ENCODE assay signal across 8 mouse cellular contexts in genomic region chr19:46329031-46329641, GRCm38 (mm10). TPM values are rescaled to one million over a fixed set of nuclear protein-coding genes. Genes with fewer than 3 reads are reported as not detected.
A peak's percentile ranks its signal among the peaks of the same experiment; 100 is the strongest.
DNase-seq lines count a peak whose midpoint lies in the region; ATAC-seq and TF ChIP-seq lines count a peak whose summit lies in the region.

No protein-coding gene starts in this region.

- peak overlapping the region; percentile 100 for H3K4me2 ChIP-seq in hindbrain, embryonic 11.5 days (replicated peaks; ENCODE audit: low read depth, low read length)
- peak overlapping the region; percentile 98 for H3K4me2 ChIP-seq in liver, embryonic 14.5 days (ENCODE audit: low read depth)

- ATAC-seq in hindbrain, embryonic 11.5 days (ENCODE audit: low FRiP score) = no peak
- ATAC-seq in liver, embryonic 14.5 days (ENCODE audit: insufficient read depth) = no peak
- ATAC-seq in megakaryocyte progenitor cell, adult 5-6 weeks (replicated peaks; ENCODE audit: poor library complexity) = no peak

- H3K9ac ChIP-seq in hindbrain, embryonic 11.5 days (ENCODE audit: low read depth, low read length) = peak overlapping the region; percentile 76
- H3K9ac ChIP-seq in liver, embryonic 14.5 days (replicated peaks) = peak overlapping the region; percentile 75

- peak overlapping the region; percentile 71 for H3K4me3 ChIP-seq in hindbrain, embryonic 11.5 days (ENCODE audit: low read depth, low read length)
- H3K4me3 ChIP-seq in liver, embryonic 14.5 days (ENCODE audit: insufficient read depth in 1 of 2, low read depth in 2 of 2, low read length in 2 of 2) = peak overlapping the region; percentile 87 to 90

- peaks cover 14% of the 10 kb centered on the region for H3K27me3 ChIP-seq in hindbrain, embryonic 11.5 days (ENCODE audit: control insufficient read depth, insufficient read depth, low read length)
- peaks cover 35% of the 10 kb centered on the region for H3K27me3 ChIP-seq in liver, embryonic 14.5 days (ENCODE audit: control insufficient read depth, insufficient read depth, low read length)

- H3K36me3 ChIP-seq in hindbrain, embryonic 11.5 days (ENCODE audit: control insufficient read depth, insufficient read depth, low read length) = peaks cover 5% of the 10 kb centered on the region; the same call in 1 of the 2 replicates
- peaks cover 5% of the 10 kb centered on the region; the same call in 1 of the 2 replicates for H3K36me3 ChIP-seq in liver, embryonic 14.5 days (replicated peaks; ENCODE audit: control insufficient read depth, insufficient read depth, low read depth)

- TF ChIP-seq EP300 in liver, embryonic 14.5 days (IDR thresholded peaks at IDR 0.05; ENCODE audit: low read depth) = no peak

- peaks cover 15% of the 10 kb centered on the region for H3K4me1 ChIP-seq in hindbrain, embryonic 11.5 days (replicated peaks; ENCODE audit: control insufficient read depth, insufficient read depth, low read length)
- peaks cover 13 to 21% of the 10 kb centered on the region in 2 experiments for H3K4me1 ChIP-seq in liver, embryonic 14.5 days (replicated peaks; ENCODE audit: control insufficient read depth in 2 of 2, insufficient read depth in 2 of 2, low read length in 1 of 2)

- no peak for TF ChIP-seq CTCF in liver, embryonic 14.5 days (IDR thresholded peaks at IDR 0.05; ENCODE audit: low read depth)

- WGBS in hindbrain, embryonic 11.5 days = 2% methylated on average over 50 of the region's 54 CpGs
- WGBS in liver, embryonic 14.5 days (ENCODE audit: insufficient replicate concordance) = 3% methylated on average over 54 of the region's 54 CpGs

- peak; percentile 31 to 54 for DNase-seq in adrenal gland, postnatal 36 days
- no peak for DNase-seq in adrenal gland, adult 2 months
- DNase-seq in right cerebral cortex, postnatal 10 days (ENCODE audit: low spot score in 2 of 2) = peak; percentile 49 to 59
- no peak for DNase-seq in right cerebral cortex, postnatal 36 days (ENCODE audit: low spot score in 2 of 2)
- peak; percentile 50 for DNase-seq in hindbrain, embryonic 11.5 days (ENCODE audit: low spot score)
- no peak for DNase-seq in liver, embryonic 14.5 days (ENCODE audit: low read depth in 3 of 3, low spot score in 3 of 3)
- DNase-seq in urinary bladder, postnatal 10 days (ENCODE audit: low spot score) = no peak

- no peaks in the 10 kb centered on the region for H3K9me3 ChIP-seq in hindbrain, embryonic 11.5 days (ENCODE audit: control insufficient read depth, low read length)
- no peaks in the 10 kb centered on the region for H3K9me3 ChIP-seq in liver, embryonic 14.5 days (ENCODE audit: control insufficient read depth, low read length)

- peak overlapping the region; percentile 95 for H3K27ac ChIP-seq in hindbrain, embryonic 11.5 days (ENCODE audit: low read depth, low read length)
- no peak overlapping the region for H3K27ac ChIP-seq in liver, embryonic 14.5 days

RNA-seq across cellular contexts. Expression of gene Fbxl15, which starts 1.2 kb away (rescaled TPM):
- 10 to 100 TPM in 1 of 2 experiments, 1 to 10 TPM in 1; 9.2 to 10.0 TPM for total RNA-seq in adrenal gland, postnatal 36 days (2021)
- total RNA-seq in adrenal gland, adult 2 months (2021) = 10 to 100 TPM in 1 of 2 experiments, 1 to 10 TPM in 1; 6.7 to 12.1 TPM
- polyA plus RNA-seq in adrenal gland, adult 2 months (2012; rRNA removed) = 41.6 and 60.3 TPM in 2 replicates
- 26.3 and 27.1 TPM in 2 replicates for polyA plus RNA-seq in hindbrain, embryonic 11.5 days (2014; fragmentation: Nextera tagmentation; extraction: Ambion mirVana)
- polyA plus RNA-seq in liver, embryonic 14.5 days (2012; rRNA removed) = 6.3 and 8.0 TPM in 2 replicates
- 10.0 and 12.5 TPM in 2 replicates for polyA plus RNA-seq in liver, embryonic 14.5 days (2014; fragmentation: Nextera tagmentation; extraction: Ambion mirVana)
- total RNA-seq in megakaryocyte progenitor cell, adult 5-6 weeks (2015) = 0.72 and 1.4 TPM in 2 replicates
- 0.71 and 2.7 TPM in 2 replicates for total RNA-seq in megakaryocyte progenitor cell, adult 5-6 weeks (2017)

RNA-seq across cellular contexts. Expression of gene Psd, which starts 2.2 kb away (rescaled TPM):
- 1 to 10 TPM; 6.0 to 7.5 TPM for total RNA-seq in adrenal gland, postnatal 36 days (2021)
- 1 to 10 TPM; 7.3 to 7.9 TPM for total RNA-seq in adrenal gland, adult 2 months (2021)
- 13.7 and 18.1 TPM in 2 replicates for polyA plus RNA-seq in adrenal gland, adult 2 months (2012; rRNA removed)
- 10.0 and 11.9 TPM in 2 replicates for polyA plus RNA-seq in hindbrain, embryonic 11.5 days (2014; fragmentation: Nextera tagmentation; extraction: Ambion mirVana)
- 4.9 and 5.9 TPM in 2 replicates for polyA plus RNA-seq in liver, embryonic 14.5 days (2012; rRNA removed)
- 4.9 and 6.2 TPM in 2 replicates for polyA plus RNA-seq in liver, embryonic 14.5 days (2014; fragmentation: Nextera tagmentation; extraction: Ambion mirVana)
- 0.30 TPM in 1 of 2 replicates, not detected in the other for total RNA-seq in megakaryocyte progenitor cell, adult 5-6 weeks (2015)
- total RNA-seq in megakaryocyte progenitor cell, adult 5-6 weeks (2017) = 0.12 and 0.84 TPM in 2 replicates

RNA-seq across cellular contexts. Expression of gene Cuedc2, which starts 9.4 kb away (rescaled TPM):
- 10 to 100 TPM; 74.7 to 77.8 TPM for total RNA-seq in adrenal gland, postnatal 36 days (2021)
- 10 to 100 TPM; 72.2 to 87.7 TPM for total RNA-seq in adrenal gland, adult 2 months (2021)
- 41.3 and 42.5 TPM in 2 replicates for polyA plus RNA-seq in adrenal gland, adult 2 months (2012; rRNA removed)
- 252 and 260 TPM in 2 replicates for polyA plus RNA-seq in hindbrain, embryonic 11.5 days (2014; fragmentation: Nextera tagmentation; extraction: Ambion mirVana)
- polyA plus RNA-seq in liver, embryonic 14.5 days (2012; rRNA removed) = 35.3 and 54.9 TPM in 2 replicates
- polyA plus RNA-seq in liver, embryonic 14.5 days (2014; fragmentation: Nextera tagmentation; extraction: Ambion mirVana) = 76.6 and 79.2 TPM in 2 replicates
- 41.4 and 42.1 TPM in 2 replicates for total RNA-seq in megakaryocyte progenitor cell, adult 5-6 weeks (2015)
- 148 and 184 TPM in 2 replicates for total RNA-seq in megakaryocyte progenitor cell, adult 5-6 weeks (2017)

RNA-seq across cellular contexts. Expression of gene Mfsd13a, which starts 11.8 kb away (rescaled TPM):
- total RNA-seq in adrenal gland, postnatal 36 days (2021) = 1 to 10 TPM; 5.2 to 7.5 TPM
- 1 to 10 TPM; 7.3 to 9.6 TPM for total RNA-seq in adrenal gland, adult 2 months (2021)
- polyA plus RNA-seq in adrenal gland, adult 2 months (2012; rRNA removed) = 43.2 and 63.5 TPM in 2 replicates
- 4.4 and 6.9 TPM in 2 replicates for polyA plus RNA-seq in hindbrain, embryonic 11.5 days (2014; fragmentation: Nextera tagmentation; extraction: Ambion mirVana)
- 9.5 and 12.5 TPM in 2 replicates for polyA plus RNA-seq in liver, embryonic 14.5 days (2012; rRNA removed)
- polyA plus RNA-seq in liver, embryonic 14.5 days (2014; fragmentation: Nextera tagmentation; extraction: Ambion mirVana) = 8.3 and 9.5 TPM in 2 replicates
- 65.8 and 66.4 TPM in 2 replicates for total RNA-seq in megakaryocyte progenitor cell, adult 5-6 weeks (2015)
- 15.3 and 17.4 TPM in 2 replicates for total RNA-seq in megakaryocyte progenitor cell, adult 5-6 weeks (2017)

RNA-seq across cellular contexts. Expression of gene 2310034G01Rik, which starts 21.0 kb away (rescaled TPM):
- 1 to 10 TPM; 1.3 TPM for total RNA-seq in adrenal gland, postnatal 36 days (2021)
- 1 to 10 TPM in 1 of 2 experiments, under 1 TPM in 1; 0.90 to 1.6 TPM for total RNA-seq in adrenal gland, adult 2 months (2021)
- 1.7 and 2.8 TPM in 2 replicates for polyA plus RNA-seq in adrenal gland, adult 2 months (2012; rRNA removed)
- 1.7 TPM in 2 replicates for polyA plus RNA-seq in hindbrain, embryonic 11.5 days (2014; fragmentation: Nextera tagmentation; extraction: Ambion mirVana)
- 0.17 and 0.21 TPM in 2 replicates for polyA plus RNA-seq in liver, embryonic 14.5 days (2012; rRNA removed)
- 0.16 and 0.74 TPM in 2 replicates for polyA plus RNA-seq in liver, embryonic 14.5 days (2014; fragmentation: Nextera tagmentation; extraction: Ambion mirVana)
- total RNA-seq in megakaryocyte progenitor cell, adult 5-6 weeks (2015) = 0.61 and 1.5 TPM in 2 replicates
- 0.29 and 1.8 TPM in 2 replicates for total RNA-seq in megakaryocyte progenitor cell, adult 5-6 weeks (2017)

Comparison
In these comparisons a context has a peak if more than half of its experiments do, and no peak if none do; other contexts are left out.
1. DNase-seq: peak in adrenal gland, postnatal 36 days (2 of 2), right cerebral cortex, postnatal 10 days (2 of 2) and hindbrain, embryonic 11.5 days (single experiment); none in adrenal gland, adult 2 months (single experiment), right cerebral cortex, postnatal 36 days (0 of 2), liver, embryonic 14.5 days (0 of 3) and urinary bladder, postnatal 10 days (single experiment).